Mouse (Mus musculus): ENCODE data around the gene Myog.

DNA sequence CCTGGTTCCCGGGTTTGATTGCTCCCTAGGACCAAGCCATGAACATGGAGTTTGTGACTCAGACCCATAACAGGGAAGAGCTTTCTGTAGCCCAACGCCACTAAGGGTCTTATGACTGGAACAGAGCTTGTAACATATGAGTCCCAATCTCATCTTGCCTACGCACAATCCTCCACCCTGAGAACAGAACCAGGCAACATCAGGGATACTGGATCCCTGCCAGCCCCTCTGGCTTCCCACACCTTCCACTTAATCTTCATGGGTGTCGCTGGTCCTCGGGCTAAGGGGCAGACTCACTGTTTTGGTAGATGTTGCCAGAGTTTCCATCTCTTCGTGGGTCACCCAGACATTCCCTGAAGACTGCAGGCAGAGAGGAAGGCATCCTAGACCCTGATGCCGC is 22.0 kb downstream of the Myog start:
- TF ChIP-seq CTCF (IDR thresholded peaks at IDR 0.05; ENCODE audit: borderline replicate concordance, extremely low read depth, insufficient read depth, insufficient read length) (no peak), POLR2A (IDR thresholded peaks at IDR 0.05; ENCODE audit: borderline replicate concordance, extremely low read depth, insufficient read depth, insufficient read length, poor library complexity, severe bottlenecking) (no peak)
